ENCODE assay signal across 23 mouse cellular contexts in genomic region chr3:84484891-84485290, GRCm38 (mm10). TPM values are rescaled to one million over a fixed set of nuclear protein-coding genes. Genes with fewer than 3 reads are reported as not detected.
DNase-seq lines count a peak whose midpoint lies in the region; ATAC-seq and TF ChIP-seq lines count a peak whose summit lies in the region.
"Had no signal": no experiment of that assay in that cellular context is flagged by ENCODE, and none has a peak within 500 bp of the region (broad histone marks: within the 10 kb centered on the region; RNA-seq: fewer than 3 reads in every experiment).

No protein-coding gene starts in this region.

- peak; percentile 32 for DNase-seq in liver, adult 2 months (ENCODE audit: extremely low read depth, low read depth, low spot score)
- no peak for DNase-seq in liver
- DNase-seq in lung, postnatal 14 days: no peak
- DNase-seq in stomach, postnatal 0 days (ENCODE audit: low spot score): no peak
- DNase-seq: adrenal gland, adult 8-10 months; adrenal gland, postnatal 25 days; B cell, adult 2 months; cerebellum, adult 18-20 months; cerebellum, adult 9-10 months; cerebellum, postnatal 14 days; gastrocnemius, postnatal 10 days; gastrocnemius, postnatal 36 days; heart, adult 2 months had no signal

- H3K9ac ChIP-seq in liver, adult 2 months (ENCODE audit: low read depth, low read length): no peak overlapping the region
- no peak overlapping the region for H3K9ac ChIP-seq in lung, embryonic 16.5 days (ENCODE audit: low read length)
- H3K9ac ChIP-seq in stomach, postnatal 0 days (ENCODE audit: low read length): no peak overlapping the region
- H3K9ac ChIP-seq: forebrain, embryonic 13.5 days; hindbrain, embryonic 12.5 days; hindbrain, embryonic 15.5 days had no signal

- no peak overlapping the region for H3K27ac ChIP-seq in liver, adult 2 months (replicated peaks; ENCODE audit: insufficient read depth, low read depth, low read length)
- H3K27ac ChIP-seq in lung, embryonic 16.5 days (ENCODE audit: low read length): peak overlapping the region; percentile 40
- H3K27ac ChIP-seq in brown adipose tissue, adult 24 weeks (replicated peaks; ENCODE audit: low read depth, low read length): peak overlapping the region; percentile 70
- H3K27ac ChIP-seq in stomach, postnatal 0 days (replicated peaks): peak overlapping the region; percentile 8; the same call in 1 of the 2 replicates
- H3K27ac ChIP-seq: forebrain, embryonic 10.5 days; forebrain, embryonic 13.5 days; heart, adult 2 months; hindbrain, embryonic 12.5 days; hindbrain, embryonic 15.5 days had no signal

- no peak for TF ChIP-seq EP300 in stomach, postnatal 0 days (optimal IDR thresholded peaks at IDR 0.05)

- H3K79me2 ChIP-seq in liver, adult 2 months (ENCODE audit: control insufficient read depth, insufficient read depth, low read length): no peaks in the 10 kb centered on the region

- no peaks in the 10 kb centered on the region for H3K9me3 ChIP-seq in lung, embryonic 16.5 days (ENCODE audit: control insufficient read depth, low read length)
- H3K9me3 ChIP-seq in stomach, postnatal 0 days (ENCODE audit: control insufficient read depth, low read length): no peaks in the 10 kb centered on the region
- H3K9me3 ChIP-seq: forebrain, embryonic 10.5 days; forebrain, embryonic 13.5 days; hindbrain, embryonic 12.5 days; hindbrain, embryonic 15.5 days had no signal

- ATAC-seq in lung, embryonic 16.5 days (ENCODE audit: low read depth): no peak
- ATAC-seq in stomach, postnatal 0 days (ENCODE audit: low FRiP score, low TSS enrichment): no peak
- ATAC-seq in CD4-positive, CD25-positive, alpha-beta regulatory T cell, adult 4 months: no peak
- ATAC-seq: forebrain, embryonic 13.5 days; forebrain, embryonic 16.5 days had no signal

- H3K4me1 ChIP-seq in liver, adult 2 months (ENCODE audit: control insufficient read depth, insufficient read depth, low read length): no peaks in the 10 kb centered on the region
- peaks cover 14% of the 10 kb centered on the region for H3K4me1 ChIP-seq in lung, embryonic 16.5 days (replicated peaks; ENCODE audit: control insufficient read depth, insufficient read depth, low read length)
- peaks cover 5% of the 10 kb centered on the region; the same call in 1 of the 2 replicates for H3K4me1 ChIP-seq in brown adipose tissue, adult 24 weeks (ENCODE audit: control insufficient read depth, insufficient read depth, insufficient read length, low read length)
- H3K4me1 ChIP-seq in stomach, postnatal 0 days (replicated peaks; ENCODE audit: control insufficient read depth, insufficient read depth): no peaks in the 10 kb centered on the region

- no peak for TF ChIP-seq POLR2A in liver, adult 2 months (IDR thresholded peaks at IDR 0.05; ENCODE audit: extremely low read depth, insufficient read depth, low read length)

- peaks cover 2% of the 10 kb centered on the region; the same call in 1 of the 2 replicates for H3K36me3 ChIP-seq in liver, adult 2 months (ENCODE audit: control insufficient read depth, insufficient read depth, low read length)
- H3K36me3 ChIP-seq in lung, embryonic 16.5 days (ENCODE audit: control insufficient read depth, insufficient read depth, low read length): no peaks in the 10 kb centered on the region
- H3K36me3 ChIP-seq in stomach, postnatal 0 days (ENCODE audit: control insufficient read depth, insufficient read depth, low read length): no peaks in the 10 kb centered on the region
- H3K36me3 ChIP-seq: forebrain, embryonic 10.5 days; hindbrain, embryonic 12.5 days; hindbrain, embryonic 15.5 days had no signal

- H3K4me2 ChIP-seq in lung, embryonic 16.5 days (ENCODE audit: low read depth, low read length): no peak overlapping the region
- H3K4me2 ChIP-seq in stomach, postnatal 0 days (replicated peaks; ENCODE audit: low read depth): no peak overlapping the region
- H3K4me2 ChIP-seq: forebrain, embryonic 13.5 days; heart, embryonic 11.5 days; hindbrain, embryonic 12.5 days; hindbrain, embryonic 15.5 days had no signal

- no peak for TF ChIP-seq CTCF in liver, adult 2 months (IDR thresholded peaks at IDR 0.05; ENCODE audit: low read depth, low read length)
- TF ChIP-seq CTCF in stomach, postnatal 0 days (IDR thresholded peaks at IDR 0.05; ENCODE audit: low read depth): no peak

- H3K4me3 ChIP-seq in liver, adult 2 months (ENCODE audit: insufficient read depth, low read depth, low read length): no peak overlapping the region
- H3K4me3 ChIP-seq in lung, embryonic 16.5 days (ENCODE audit: low read length): no peak overlapping the region
- H3K4me3 ChIP-seq in brown adipose tissue, adult 24 weeks (ENCODE audit: insufficient read depth, low read depth, low read length): no peak overlapping the region
- H3K4me3 ChIP-seq in stomach, postnatal 0 days (ENCODE audit: low read depth, low read length): no peak overlapping the region
- H3K4me3 ChIP-seq: forebrain, embryonic 10.5 days; forebrain, embryonic 13.5 days; heart, adult 2 months; hindbrain, embryonic 12.5 days; hindbrain, embryonic 15.5 days had no signal

- WGBS in liver, adult 2 months: 49% methylated on average over 3 of the region's 3 CpGs
- 30% methylated on average over 3 of the region's 3 CpGs for WGBS in lung, embryonic 16.5 days
- 57% methylated on average over 3 of the region's 3 CpGs for WGBS in stomach, postnatal 0 days

- H3K27me3 ChIP-seq in liver, adult 2 months (ENCODE audit: control insufficient read depth, insufficient read depth, low read length): peaks cover 3% of the 10 kb centered on the region; the same call in 1 of the 2 replicates
- no peaks in the 10 kb centered on the region; the same call in 1 of the 2 replicates for H3K27me3 ChIP-seq in lung, embryonic 16.5 days (ENCODE audit: control insufficient read depth, insufficient read depth, low read depth, low read length)
- H3K27me3 ChIP-seq in stomach, postnatal 0 days (ENCODE audit: control insufficient read depth, insufficient read depth, low read length): no peaks in the 10 kb centered on the region
- H3K27me3 ChIP-seq: hindbrain, embryonic 15.5 days had no signal

RNA-seq across cellular contexts. Expression of gene Fhdc1, which starts 4.7 kb away (rescaled TPM):
- total RNA-seq in liver, adult 2 months (2014; rRNA removed): 0.07 and 0.09 TPM in 2 replicates
- polyA plus RNA-seq in liver, adult 2 months (2012; rRNA removed): 0.09 and 0.18 TPM in 2 replicates
- 14.5 and 15.5 TPM in 2 replicates for polyA plus RNA-seq in lung, embryonic 16.5 days (2015; fragmentation: Nextera tagmentation; extraction: Ambion mirVana)
- polyA plus RNA-seq in brown adipose tissue, adult 24 weeks (2012; ENCODE audit: insufficient read depth, insufficient read length, missing spikeins): 2.0 and 4.1 TPM in 2 replicates
- 17.8 and 19.5 TPM in 2 replicates for polyA plus RNA-seq in stomach, postnatal 0 days (2015; fragmentation: Nextera tagmentation; extraction: Ambion mirVana)
- polyA plus RNA-seq in CD4-positive, CD25-positive, alpha-beta regulatory T cell, adult 4 months (2017; shearing (Covaris generic)): under 1 TPM; 0.47 to 0.62 TPM
- total RNA-seq: granulocyte monocyte progenitor cell, adult 5-6 weeks had no signal
